Mouse (Mus musculus): ENCODE results near the gene Tent4a. TPM values are rescaled to one million over a fixed set of nuclear protein-coding genes. Genes with fewer than 3 reads are reported as not detected.
A peak's percentile ranks its signal among the peaks of the same experiment; 100 is the strongest.

Gene Tent4a
- polyA plus RNA-seq, 1 experiment from 2014 or later: 4.8 TPM

- Histone ChIP-seq H3K9me3 (no peaks in the 10 kb centered on the region), H3K4me3 (no peak overlapping the region), H3K4me1 (replicated peaks) (peaks cover 13% of the 10 kb centered on the region), H3K27ac (no peak overlapping the region), H3K36me3 (no peaks in the 10 kb centered on the region), H3K27me3 (ENCODE audit: insufficient read depth, poor library complexity, severe bottlenecking) (no peaks in the 10 kb centered on the region)
- 84% methylated on average over 6 of the region's 6 CpGs for WGBS
- DNase-seq (ENCODE audit: low spot score): no peak
Observed at GRCm38 (mm10) chr13:69558098-69558660, 23.8 kb upstream of the Tent4a start.

- Histone ChIP-seq H3K27ac (no peak overlapping the region), H3K4me3 (no peak overlapping the region), H3K36me3 (no peaks in the 10 kb centered on the region), H3K4me1 (replicated peaks) (peaks cover 8% of the 10 kb centered on the region), H3K9me3 (no peaks in the 10 kb centered on the region), H3K27me3 (ENCODE audit: insufficient read depth, poor library complexity, severe bottlenecking) (no peaks in the 10 kb centered on the region)
- no peak for DNase-seq (ENCODE audit: low spot score)
Observed at GRCm38 (mm10) chr13:69556728-69557127, 22.3 kb upstream of the Tent4a start.

GRCm38 (mm10) chr13:69555957-69556482, 21.6 kb upstream of the Tent4a start:
- Histone ChIP-seq H3K4me1 (replicated peaks) (peaks cover 8% of the 10 kb centered on the region), H3K4me3 (no peak overlapping the region), H3K27ac (no peak overlapping the region), H3K27me3 (ENCODE audit: insufficient read depth, poor library complexity, severe bottlenecking) (no peaks in the 10 kb centered on the region), H3K9me3 (no peaks in the 10 kb centered on the region), H3K36me3 (no peaks in the 10 kb centered on the region)
- 81% methylated on average over 6 of the region's 6 CpGs for WGBS
- no peak for DNase-seq (ENCODE audit: low spot score)

DNA sequence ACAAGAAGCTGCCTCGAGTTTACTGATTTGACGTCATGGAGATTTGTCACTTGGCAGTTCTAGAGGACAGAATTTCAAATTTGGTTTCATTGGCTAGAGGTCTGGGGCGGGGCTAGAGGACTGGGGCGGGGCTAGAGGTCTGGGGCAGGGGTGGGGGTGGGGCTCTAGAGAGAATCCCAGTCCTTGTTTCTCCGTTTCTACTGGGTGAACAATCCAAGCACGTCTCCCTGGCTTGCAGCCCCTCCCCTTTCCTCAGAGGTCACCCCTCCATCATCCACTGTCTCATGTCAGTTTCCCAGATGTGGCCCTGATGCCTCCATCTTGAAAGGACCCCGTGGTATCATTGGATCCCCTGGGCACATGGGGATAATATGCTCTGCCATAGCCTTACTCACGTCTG, 20.6 kb upstream of the Tent4a start:
- H3K4me1 ChIP-seq (replicated peaks): peaks cover 8% of the 10 kb centered on the region
- no peak overlapping the region for H3K4me3 ChIP-seq
- no peak for DNase-seq (ENCODE audit: low spot score)
- no peak overlapping the region for H3K27ac ChIP-seq
- no peaks in the 10 kb centered on the region for H3K9me3 ChIP-seq
- H3K27me3 ChIP-seq (ENCODE audit: insufficient read depth, poor library complexity, severe bottlenecking): no peaks in the 10 kb centered on the region
- no peaks in the 10 kb centered on the region for H3K36me3 ChIP-seq
- WGBS: 35% methylated on average over 8 of the region's 8 CpGs

DNA sequence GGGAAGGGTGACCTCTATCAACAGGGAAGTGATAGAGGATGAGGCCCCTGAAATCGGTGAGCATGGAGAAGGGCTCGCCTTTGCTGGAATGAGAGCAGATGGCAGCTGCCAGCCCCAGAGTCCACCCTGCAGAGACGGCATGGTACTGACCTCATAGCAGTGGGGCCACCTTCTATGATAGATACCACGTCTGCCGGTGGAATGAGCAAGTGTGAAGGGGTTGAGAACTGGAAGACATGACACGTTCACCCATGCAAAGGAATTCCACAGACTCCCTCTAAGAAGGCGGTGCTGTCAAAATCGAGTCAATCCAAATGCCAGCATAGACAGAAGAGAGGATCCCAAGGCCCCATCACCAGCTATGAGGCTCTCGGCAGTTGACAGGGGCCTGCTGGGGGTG, 19.8 kb upstream of the Tent4a start:
- H3K36me3 ChIP-seq: no peaks in the 10 kb centered on the region
- H3K4me3 ChIP-seq: no peak overlapping the region
- 74% methylated on average over 9 of the region's 9 CpGs for WGBS
- H3K9me3 ChIP-seq: no peaks in the 10 kb centered on the region
- DNase-seq (ENCODE audit: low spot score): no peak
- H3K4me1 ChIP-seq (replicated peaks): peaks cover 2% of the 10 kb centered on the region
- H3K27ac ChIP-seq: no peak overlapping the region
- no peaks in the 10 kb centered on the region for H3K27me3 ChIP-seq (ENCODE audit: insufficient read depth, poor library complexity, severe bottlenecking)

DNA sequence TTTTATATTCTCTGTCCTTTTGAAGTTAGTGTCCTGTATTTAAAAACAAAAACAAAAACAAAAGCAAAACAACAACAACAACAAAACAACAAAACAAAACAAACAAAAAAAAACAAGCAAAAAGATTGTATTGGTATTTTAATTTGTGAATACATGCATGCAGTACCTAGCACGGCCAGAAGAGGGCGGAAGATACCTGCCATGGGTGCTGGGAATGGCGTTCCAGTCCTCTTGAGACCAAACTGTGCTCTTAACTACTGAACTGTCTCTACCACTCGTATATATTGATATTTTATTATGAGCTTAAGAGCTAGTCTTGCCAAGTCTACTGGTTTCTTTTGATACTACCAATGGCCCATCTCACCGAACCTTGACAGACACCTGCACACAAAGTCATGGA, 18.6 kb upstream of the Tent4a start:
- Histone ChIP-seq H3K4me3 (no peak overlapping the region), H3K9me3 (no peaks in the 10 kb centered on the region), H3K27me3 (ENCODE audit: insufficient read depth, poor library complexity, severe bottlenecking) (no peaks in the 10 kb centered on the region), H3K27ac (no peak overlapping the region), H3K4me1 (replicated peaks) (no peaks in the 10 kb centered on the region), H3K36me3 (no peaks in the 10 kb centered on the region)
- WGBS: 22% methylated on average over 5 of the region's 5 CpGs
- peak; percentile 53 for DNase-seq (ENCODE audit: low spot score)

DNA sequence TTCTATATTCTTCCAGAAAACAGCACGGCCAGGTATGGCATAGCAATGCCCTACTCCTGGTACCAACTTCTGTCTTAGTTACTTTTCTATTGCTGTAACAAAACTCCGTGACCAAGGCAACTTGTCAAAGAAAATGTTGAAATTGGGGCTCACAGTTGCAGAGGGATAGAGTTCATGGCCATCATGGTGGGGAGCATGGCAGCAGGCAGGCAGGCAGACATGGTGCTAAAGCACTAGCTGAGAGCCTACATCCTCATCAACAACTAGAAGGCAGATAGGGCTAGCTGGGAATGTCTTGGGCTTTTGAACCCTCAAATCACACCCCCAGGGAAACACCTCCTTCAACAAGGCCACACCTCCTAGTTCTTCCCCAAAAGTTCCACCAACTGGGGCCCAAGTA, 16.4 kb upstream of the Tent4a start:
- DNase-seq (ENCODE audit: low spot score): no peak
- H3K9me3 ChIP-seq: no peaks in the 10 kb centered on the region
- no peak overlapping the region for H3K4me3 ChIP-seq
- no peaks in the 10 kb centered on the region for H3K4me1 ChIP-seq (replicated peaks)
- WGBS: 88% methylated on average over 2 of the region's 2 CpGs
- H3K27ac ChIP-seq: no peak overlapping the region
- no peaks in the 10 kb centered on the region for H3K27me3 ChIP-seq (ENCODE audit: insufficient read depth, poor library complexity, severe bottlenecking)
- H3K36me3 ChIP-seq: no peaks in the 10 kb centered on the region

DNA sequence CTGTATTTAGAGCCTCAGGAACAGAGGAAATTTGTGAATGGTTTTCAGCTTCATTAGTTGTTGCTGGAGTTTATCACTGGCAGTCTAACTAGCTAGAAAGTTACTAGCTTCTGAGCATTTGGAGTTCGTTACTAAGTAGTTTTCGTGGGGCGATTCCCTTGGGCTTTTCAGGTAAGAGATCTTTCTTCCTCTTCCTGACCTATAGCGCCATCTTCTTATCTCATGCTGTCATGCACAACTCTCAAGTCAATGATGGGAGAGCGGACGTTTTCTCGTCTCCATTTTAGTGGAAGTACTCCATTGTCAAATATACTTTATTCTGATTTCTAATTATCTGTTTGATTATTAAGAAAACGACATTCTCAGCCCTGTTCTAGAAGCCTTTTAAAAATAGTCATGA, 15.6 kb upstream of the Tent4a start:
- H3K27me3 ChIP-seq (ENCODE audit: insufficient read depth, poor library complexity, severe bottlenecking): no peaks in the 10 kb centered on the region
- no peaks in the 10 kb centered on the region for H3K36me3 ChIP-seq
- H3K9me3 ChIP-seq: no peaks in the 10 kb centered on the region
- WGBS: 51% methylated on average over 8 of the region's 8 CpGs
- H3K27ac ChIP-seq: no peak overlapping the region
- H3K4me3 ChIP-seq: no peak overlapping the region
- no peak for DNase-seq (ENCODE audit: low spot score)
- H3K4me1 ChIP-seq (replicated peaks): 0 out of 2 replicates have a peak, but pooled peaks cover 2% of the 10 kb centered on the region

GRCm38 (mm10) chr13:69547488-69548180, 13.2 kb upstream of the Tent4a start:
- WGBS: 70% methylated on average over 16 of the region's 16 CpGs
- Histone ChIP-seq H3K4me3 (no peak overlapping the region), H3K27me3 (ENCODE audit: insufficient read depth, poor library complexity, severe bottlenecking) (peaks cover 21% of the 10 kb centered on the region), H3K36me3 (no peaks in the 10 kb centered on the region), H3K27ac (no peak overlapping the region), H3K4me1 (replicated peaks) (peaks cover 18% of the 10 kb centered on the region), H3K9me3 (no peaks in the 10 kb centered on the region)
- DNase-seq (ENCODE audit: low spot score): no peak

GRCm38 (mm10) chr13:69545019-69545418, 10.6 kb upstream of the Tent4a start:
- WGBS: 23% methylated on average over 3 of the region's 3 CpGs
- peak; percentile 76 for DNase-seq (ENCODE audit: low spot score)

GRCm38 (mm10) chr13:69543595-69543994, 9.2 kb upstream of the Tent4a start:
- Histone ChIP-seq H3K4me1 (replicated peaks) (peaks cover 43% of the 10 kb centered on the region), H3K36me3 (no peaks in the 10 kb centered on the region), H3K9me3 (no peaks in the 10 kb centered on the region), H3K27me3 (ENCODE audit: insufficient read depth, poor library complexity, severe bottlenecking) (peaks cover 21% of the 10 kb centered on the region), H3K4me3 (peak overlapping the region; percentile 21), H3K27ac (no peak overlapping the region)
- 48% methylated on average over 12 of the region's 12 CpGs for WGBS
- no peak for DNase-seq (ENCODE audit: low spot score)

More at GRCm38 (mm10) chr13:69545019-69545418, 10.6 kb upstream of the Tent4a start:
- Histone ChIP-seq H3K36me3 (no peaks in the 10 kb centered on the region), H3K4me1 (replicated peaks) (peaks cover 30% of the 10 kb centered on the region), H3K9me3 (no peaks in the 10 kb centered on the region), H3K27ac (peak overlapping the region; percentile 70), H3K4me3 (no peak overlapping the region), H3K27me3 (ENCODE audit: insufficient read depth, poor library complexity, severe bottlenecking) (peaks cover 21% of the 10 kb centered on the region)

GRCm38 (mm10) chr13:69542571-69543352, 8.3 kb upstream of the Tent4a start:
- no peaks in the 10 kb centered on the region for H3K9me3 ChIP-seq
- peaks cover 21% of the 10 kb centered on the region for H3K27me3 ChIP-seq (ENCODE audit: insufficient read depth, poor library complexity, severe bottlenecking)
- WGBS: 42% methylated on average over 17 of the region's 17 CpGs
- no peak overlapping the region for H3K27ac ChIP-seq
- no peaks in the 10 kb centered on the region for H3K36me3 ChIP-seq
- no peak for DNase-seq (ENCODE audit: low spot score)
- H3K4me3 ChIP-seq: no peak overlapping the region
- H3K4me1 ChIP-seq (replicated peaks): peaks cover 52% of the 10 kb centered on the region

- H3K27me3 ChIP-seq (ENCODE audit: insufficient read depth, poor library complexity, severe bottlenecking): peaks cover 21% of the 10 kb centered on the region
- no peaks in the 10 kb centered on the region for H3K9me3 ChIP-seq
- no peak overlapping the region for H3K4me3 ChIP-seq
- no peak overlapping the region for H3K27ac ChIP-seq
- no peak for DNase-seq (ENCODE audit: low spot score)
- H3K36me3 ChIP-seq: no peaks in the 10 kb centered on the region
- 83% methylated on average over 10 of the region's 10 CpGs for WGBS
- H3K4me1 ChIP-seq (replicated peaks): peaks cover 52% of the 10 kb centered on the region
Observed at GRCm38 (mm10) chr13:69541776-69542175, 7.4 kb upstream of the Tent4a start.
